Mouse (Mus musculus): Measurements from ENCODE around the gene Mb21d2.

Mb21d2 gene

DNA sequence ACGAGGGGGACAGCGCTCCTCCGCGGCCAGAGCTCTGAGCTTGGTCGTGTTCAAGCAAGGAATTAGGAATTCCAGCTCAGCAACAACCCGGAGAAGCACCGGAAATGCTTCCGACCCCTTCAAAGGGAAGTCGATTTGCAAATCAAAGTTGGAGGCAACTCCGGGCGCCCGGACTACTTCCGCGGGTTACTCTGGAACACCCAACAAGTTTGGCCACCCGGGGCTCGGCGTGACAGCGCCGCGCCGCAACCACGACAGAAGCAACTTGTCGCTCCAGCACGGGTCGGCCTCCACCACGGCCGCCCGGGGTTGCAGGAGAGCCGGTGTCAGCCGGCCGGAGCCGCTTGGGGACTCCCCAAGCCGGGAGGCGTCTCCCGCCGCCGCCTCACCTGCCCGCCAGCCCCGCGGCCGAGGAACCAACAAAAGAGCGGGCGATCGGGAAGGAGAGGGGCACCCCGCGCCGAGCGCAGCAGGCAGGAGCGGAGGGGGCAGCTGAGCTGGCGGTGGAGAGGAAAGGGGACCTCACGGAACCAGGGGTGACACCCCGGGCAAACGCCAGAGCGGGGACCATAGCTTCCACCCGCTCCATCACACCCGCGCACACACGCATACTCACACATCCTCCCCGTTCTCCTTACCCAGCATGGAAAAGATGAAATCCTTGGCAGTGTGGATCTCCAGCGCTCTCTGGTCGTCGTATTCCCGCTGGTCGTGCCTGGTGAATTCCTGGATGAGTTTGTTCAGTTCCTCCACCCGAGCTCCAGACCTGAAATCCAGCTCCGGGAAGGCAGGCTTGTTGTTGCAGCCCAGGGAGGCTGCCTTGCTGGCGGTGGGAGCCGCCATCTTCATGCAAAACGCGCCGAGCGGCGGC is at the start of gene Mb21d2:
TSS of gene Mb21d2 (minus strand) at position 859 of the 871 bp plus-strand sequence.
- DNase-seq: peak; percentile 67 to 73

DNA sequence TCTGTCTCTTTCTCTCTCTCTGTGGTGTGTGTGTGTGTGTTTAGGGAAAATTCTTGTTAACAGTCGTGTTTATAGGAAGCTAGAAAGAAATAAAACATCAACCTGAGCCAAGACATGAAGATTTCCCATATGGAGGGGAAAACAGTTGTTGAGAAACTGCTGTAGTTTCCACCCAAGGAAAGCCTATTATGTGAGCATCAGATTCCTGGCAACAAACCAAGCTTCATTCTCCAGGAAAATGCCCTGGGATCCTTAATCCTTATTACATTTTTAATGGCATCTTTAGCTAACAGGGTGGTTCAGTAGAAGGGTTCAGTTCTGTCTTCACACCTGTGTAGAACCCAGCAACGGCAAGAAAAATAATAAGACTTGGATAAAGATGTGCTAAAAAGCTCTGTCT is 36.8 kb upstream of the Mb21d2 start:
- DNase-seq: no peak

- DNase-seq: no peak
Observed at GRCm38 (mm10) chr16:28964048-28964447, 34.6 kb upstream of the Mb21d2 start.

- no peak for DNase-seq
Observed at GRCm38 (mm10) chr16:28962987-28963386, 33.5 kb upstream of the Mb21d2 start.

DNA sequence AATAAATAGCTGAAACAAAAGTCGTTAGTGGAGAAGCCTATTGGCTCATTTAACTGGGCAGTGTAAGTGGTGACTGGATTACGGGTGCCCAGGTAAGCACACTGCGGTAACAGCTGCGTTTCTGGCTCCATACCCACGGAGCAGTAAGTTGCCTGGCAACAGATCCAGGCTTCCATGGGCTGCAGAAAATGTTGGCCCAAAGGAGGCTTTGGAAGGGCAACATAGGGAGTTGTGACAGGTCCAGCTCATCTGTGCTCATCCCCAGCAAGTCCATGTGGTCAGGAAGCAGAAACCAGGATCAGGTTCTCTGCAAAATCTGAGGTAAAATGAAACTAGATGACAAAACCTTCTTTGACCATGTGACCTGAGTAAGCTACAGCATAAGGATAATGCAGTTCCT is 20.3 kb upstream of the Mb21d2 start:
- no peak for DNase-seq

- no peak for DNase-seq
Observed at GRCm38 (mm10) chr16:28943254-28943653, 13.8 kb upstream of the Mb21d2 start.

- DNase-seq: no peak
Observed at GRCm38 (mm10) chr16:28936181-28936792, 6.8 kb upstream of the Mb21d2 start.

GRCm38 (mm10) chr16:28935701-28936100 is 6.2 kb upstream of the Mb21d2 start:
- no peak for DNase-seq

- DNase-seq: no peak
Observed at GRCm38 (mm10) chr16:28931213-28931612, 1.7 kb upstream of the Mb21d2 start.

- DNase-seq: no peak
Observed at GRCm38 (mm10) chr16:28930426-28930825, 953 bp upstream of the Mb21d2 start.

DNA sequence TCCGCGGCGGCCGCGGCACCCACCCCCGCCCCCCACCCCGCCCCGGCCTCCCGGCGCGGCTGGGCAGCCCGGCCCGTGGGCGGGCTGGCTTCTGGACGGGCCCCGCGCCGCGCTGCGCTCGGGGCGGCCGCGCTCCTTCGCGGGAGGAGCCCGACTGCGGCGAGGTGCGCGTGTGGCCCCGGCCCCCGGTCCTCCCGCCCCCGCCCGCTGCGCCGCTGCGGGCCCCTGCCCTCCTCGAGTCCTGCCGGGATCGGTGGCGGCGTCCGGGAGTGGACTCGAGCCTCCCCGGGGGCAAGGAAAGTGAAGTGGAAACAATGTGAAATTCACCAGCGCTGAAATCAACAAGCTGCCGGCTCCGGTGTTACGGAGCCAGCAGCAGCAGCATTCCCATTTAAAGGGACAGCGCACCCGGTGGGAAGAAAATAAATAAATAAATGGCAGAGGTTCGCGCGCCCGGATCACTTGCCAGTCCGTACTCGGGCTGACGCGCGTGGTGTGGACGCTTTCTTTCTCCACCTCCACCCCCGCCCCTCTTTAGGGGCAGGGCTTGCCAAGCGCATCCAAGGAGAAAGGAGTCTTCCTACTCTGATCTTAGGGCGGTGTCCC is 316 bp upstream of the Mb21d2 start:
- DNase-seq: peak; percentile 59 to 78

DNA sequence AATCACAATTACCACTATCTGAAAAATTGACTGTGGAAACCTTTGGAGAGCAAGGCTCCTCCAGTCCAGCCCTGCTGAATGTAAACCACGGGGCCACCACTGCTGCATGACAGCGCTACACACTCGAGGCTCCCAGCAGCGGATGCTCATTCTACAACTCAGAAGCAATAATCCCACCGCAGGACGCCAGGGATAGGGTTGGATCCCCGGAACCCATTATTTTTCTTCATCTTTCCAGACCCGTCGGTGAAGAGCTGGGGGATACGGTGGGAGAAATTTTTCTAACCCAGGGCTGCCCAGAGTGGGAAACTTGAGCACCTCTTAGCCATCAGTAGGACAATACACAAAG is 1.0 kb downstream of the Mb21d2 start:
- peak; percentile 44 to 54 for DNase-seq

DNA sequence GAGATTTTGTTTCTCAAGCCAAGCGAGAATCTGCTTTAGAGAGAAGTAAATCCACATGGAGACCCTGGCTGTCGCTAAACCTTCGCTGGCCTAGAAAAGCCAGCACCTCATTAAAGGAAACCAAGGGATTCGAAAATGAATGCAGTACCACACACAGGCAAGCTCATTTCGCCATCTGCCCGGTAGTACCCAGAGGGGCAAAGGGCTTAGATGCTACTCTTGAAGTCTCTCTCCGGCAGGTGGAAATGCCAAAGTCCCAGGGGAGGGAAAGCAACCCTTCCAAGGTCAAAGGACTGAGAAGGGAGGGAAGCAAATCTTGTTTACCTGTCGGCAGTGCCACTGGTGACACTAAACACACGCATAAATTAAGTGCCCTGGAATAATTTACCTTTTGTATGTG is 2.1 kb downstream of the Mb21d2 start:
- no peak for DNase-seq

GRCm38 (mm10) chr16:28919320-28919885 is 10.1 kb downstream of the Mb21d2 start:
- DNase-seq: no peak

DNA sequence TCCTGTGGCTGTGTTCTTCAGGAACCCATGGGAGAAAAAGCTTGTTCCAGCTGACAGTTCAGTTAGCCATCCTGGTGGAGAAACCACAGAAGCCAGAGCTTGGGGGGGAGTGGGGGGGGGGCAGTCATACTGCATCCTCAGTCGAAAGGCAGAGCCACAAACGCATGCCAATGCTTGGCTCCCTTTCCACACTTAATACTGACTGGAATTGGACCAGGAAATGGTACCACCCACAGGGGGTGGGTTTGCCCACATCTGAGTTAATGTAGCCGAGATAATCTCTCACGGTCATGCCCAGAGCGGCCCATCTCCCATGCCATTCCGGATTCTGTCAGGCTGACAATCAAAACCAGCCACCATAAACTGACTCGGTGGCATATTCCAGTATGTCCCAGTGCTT is 14.1 kb downstream of the Mb21d2 start:
- DNase-seq: no peak

DNA sequence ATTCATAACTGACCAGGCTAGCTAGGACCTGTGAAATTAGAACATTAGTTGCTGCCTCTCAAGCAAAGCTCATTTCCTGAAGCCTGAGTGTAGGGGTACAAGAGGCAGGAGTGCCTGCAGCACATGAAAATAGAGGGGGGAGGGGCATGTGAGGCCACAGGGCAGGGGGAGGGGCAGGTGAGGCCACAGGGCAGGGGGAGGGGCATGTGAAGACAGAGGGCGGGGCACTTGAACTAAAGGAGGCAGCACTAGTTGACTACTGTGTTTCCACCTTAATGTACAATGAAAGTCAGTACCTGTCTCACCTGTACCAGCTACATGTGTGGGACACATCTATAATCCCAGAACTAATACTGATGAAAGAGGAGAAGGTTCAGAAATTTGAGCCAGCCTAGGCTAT is 14.8 kb downstream of the Mb21d2 start:
- no peak for DNase-seq

DNA sequence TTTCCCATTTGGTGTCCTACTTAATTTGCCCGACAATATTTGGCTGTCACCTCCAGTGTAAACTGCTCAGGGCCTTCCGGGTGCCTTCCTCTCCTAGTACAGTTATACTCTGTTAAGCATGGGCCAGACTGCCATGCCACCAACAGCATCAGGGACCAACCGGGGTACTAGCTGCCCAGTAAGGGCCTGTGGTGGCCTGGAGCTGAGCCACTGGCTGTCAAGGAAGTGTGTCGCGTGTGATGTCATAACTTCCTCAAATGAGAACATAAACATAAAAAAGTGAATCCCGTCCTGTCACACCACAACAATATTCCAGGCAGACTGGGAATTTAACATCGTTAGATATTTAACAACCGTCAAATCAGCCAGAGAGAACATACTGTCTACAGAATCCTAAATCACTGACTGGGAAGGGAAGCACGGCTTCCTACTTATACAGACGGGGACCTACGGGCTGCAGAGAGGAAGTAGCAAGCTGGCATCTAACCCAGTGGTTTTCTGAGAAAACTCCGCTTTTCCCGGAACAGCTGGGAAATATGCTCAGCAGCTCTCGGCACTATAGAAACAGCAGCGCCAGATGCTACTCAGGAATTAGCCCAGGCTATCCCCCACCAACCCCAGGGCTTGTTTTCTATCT is 17.9 kb downstream of the Mb21d2 start:
- peak in 1 of 2 experiments; percentile 55 for DNase-seq

DNA sequence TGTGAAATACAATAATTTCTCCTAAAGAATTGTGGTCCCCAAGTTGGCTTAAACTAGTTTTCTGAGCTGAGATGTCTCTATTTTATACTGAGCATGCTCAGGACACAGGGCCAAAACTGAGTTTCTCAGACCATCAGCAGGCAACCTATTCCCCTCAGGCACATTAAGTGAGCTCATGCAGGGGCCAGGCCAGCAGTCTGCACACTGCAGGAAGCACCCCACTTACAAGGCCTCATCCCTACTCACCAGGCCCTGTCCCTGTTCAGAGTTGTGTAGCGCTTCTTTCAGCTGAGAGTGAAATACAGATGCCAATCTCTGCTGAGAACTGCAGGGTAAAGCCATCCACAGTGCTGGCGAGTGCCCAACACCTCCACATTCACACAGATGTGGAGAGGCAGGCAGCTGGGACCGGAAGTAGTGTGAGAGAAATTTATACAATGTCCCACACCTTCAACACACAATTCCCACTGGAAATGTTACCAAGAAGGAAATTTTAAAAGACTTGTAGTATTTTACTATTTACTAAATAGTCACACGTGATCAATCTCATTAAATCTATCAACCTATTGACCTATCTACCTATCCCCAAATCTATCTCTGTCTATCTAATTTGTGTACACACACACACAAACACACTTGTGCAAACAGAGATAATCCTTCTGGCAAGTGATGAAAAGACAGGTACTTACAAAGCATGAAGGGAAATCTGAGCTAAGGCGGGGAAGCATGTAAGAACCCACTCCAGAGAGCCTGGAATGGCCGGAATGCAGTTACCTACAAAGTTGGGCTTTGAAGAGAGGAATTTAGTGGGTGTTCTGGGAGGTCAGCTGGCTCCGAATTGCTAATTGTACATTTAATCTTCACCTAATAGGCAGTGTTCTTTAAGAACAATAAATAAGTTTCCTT is 22.9 kb downstream of the Mb21d2 start:
- DNase-seq: peak; percentile 28 to 62

- no peak for DNase-seq
Observed at GRCm38 (mm10) chr16:28905567-28906289, 23.7 kb downstream of the Mb21d2 start.

DNA sequence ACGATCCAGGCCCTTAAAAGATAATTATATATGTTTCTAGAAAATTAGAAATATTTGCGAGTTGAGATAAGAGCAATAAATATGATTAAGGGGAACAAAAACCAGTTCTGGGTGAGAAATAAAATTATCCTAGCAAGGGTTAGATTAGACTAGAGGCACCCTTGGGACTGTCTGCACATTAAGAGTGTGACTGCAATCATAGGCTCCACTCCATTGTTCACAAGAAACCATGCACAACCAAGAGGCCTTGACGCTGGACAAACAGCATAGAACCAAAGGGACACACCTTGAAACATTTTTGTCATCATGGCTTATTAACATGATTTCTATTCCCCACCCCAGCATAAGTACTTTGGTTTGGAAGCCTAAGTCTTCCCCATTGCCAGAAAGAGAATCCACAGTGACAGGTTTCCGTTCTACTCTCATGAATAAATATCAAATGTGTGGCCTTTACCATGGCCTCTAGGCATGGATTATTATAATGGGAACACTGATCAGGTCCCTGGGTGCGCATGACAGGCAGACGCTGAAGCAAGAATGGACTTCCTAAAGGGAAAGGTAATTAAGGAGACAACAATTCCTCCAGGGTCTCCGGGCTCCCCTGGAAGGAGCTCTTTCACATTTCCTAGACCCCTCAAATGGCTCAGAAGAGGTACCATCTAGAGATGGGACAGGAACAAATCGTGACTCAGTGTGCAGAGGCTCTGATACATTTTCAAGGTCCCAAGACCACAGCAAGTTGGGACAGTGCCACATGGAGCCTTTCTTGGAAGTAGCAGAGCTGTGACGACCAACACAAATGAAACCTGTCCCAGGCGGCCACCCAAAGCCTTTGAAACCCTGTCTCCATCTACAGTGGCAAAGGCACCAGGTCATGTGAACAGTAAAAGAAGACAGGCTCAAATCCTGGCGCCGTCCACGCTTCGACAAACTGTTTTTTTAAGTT is 26.6 kb downstream of the Mb21d2 start:
- no peak for DNase-seq

Data from lung, postnatal 4 days (tissue).